8 mouse cellular contexts compared by ENCODE assay signal in the genomic region with DNA sequence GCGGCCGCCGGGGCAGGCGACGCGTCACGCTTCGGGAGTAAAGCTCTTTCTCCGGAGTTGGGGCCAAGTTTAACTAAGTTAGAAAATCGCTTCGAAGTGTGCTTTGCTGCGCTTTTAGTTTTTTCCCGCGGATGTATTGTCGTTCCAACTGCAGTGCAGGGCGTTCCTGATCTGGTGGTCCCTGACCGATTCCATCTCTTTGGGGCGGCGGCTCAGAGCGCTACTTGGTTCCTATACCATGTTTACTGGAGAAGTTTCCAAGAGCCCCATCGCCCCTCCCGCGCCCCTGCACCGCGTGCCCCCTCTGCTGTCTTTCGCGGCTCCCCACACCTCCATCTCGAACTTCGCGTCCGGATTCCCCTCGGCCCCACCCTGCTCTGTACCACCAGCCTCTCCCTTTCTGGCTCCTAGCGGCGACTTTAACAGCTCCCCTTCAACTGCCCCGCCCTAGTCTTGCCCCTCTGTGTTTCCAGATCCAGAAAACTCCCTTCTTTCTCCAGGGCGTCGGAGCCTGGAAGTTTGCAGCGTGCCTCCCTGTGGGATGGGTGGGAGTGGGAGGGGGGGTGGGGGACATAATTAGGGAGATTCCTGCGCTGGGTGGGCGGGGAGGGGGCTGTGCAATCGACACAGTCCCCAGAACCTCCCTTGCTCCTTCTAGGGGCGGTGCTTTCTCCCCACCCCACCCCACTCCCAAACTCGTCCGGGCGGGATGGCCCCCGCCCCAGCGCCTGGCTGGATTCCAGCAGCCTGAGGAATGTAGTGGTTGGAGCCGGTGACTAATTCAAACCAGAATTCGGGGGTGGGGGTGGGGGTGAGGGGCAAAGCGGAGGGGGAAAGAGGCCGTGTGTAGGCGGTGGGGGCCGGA. TPM values are rescaled to one million over a fixed set of nuclear protein-coding genes. Genes with fewer than 3 reads are reported as not detected.
DNase-seq lines count a peak whose midpoint lies in the region; ATAC-seq and TF ChIP-seq lines count a peak whose summit lies in the region.

No protein-coding gene starts in this region.

- H3ac ChIP-seq in myocyte (ENCODE audit: control insufficient read depth, insufficient read length) = peak overlapping the region; percentile 71

- TF ChIP-seq POLR2A in CH12.LX (IDR thresholded peaks at IDR 0.05; ENCODE audit: low read depth, low read length) = no peak
- TF ChIP-seq POLR2A in liver, adult 2 months (IDR thresholded peaks at IDR 0.05; ENCODE audit: extremely low read depth, insufficient read depth, low read length) = no peak
- peak; percentile 48 for TF ChIP-seq POLR2A in myocyte (IDR thresholded peaks at IDR 0.05; ENCODE audit: insufficient read length, low read depth)

- H3K27ac ChIP-seq in CH12.LX (ENCODE audit: insufficient read depth, low read depth) = peak overlapping the region; percentile 50; the same call in 1 of the 2 replicates
- peak overlapping the region; percentile 48 for H3K27ac ChIP-seq in hindbrain, embryonic 13.5 days
- peak overlapping the region; percentile 40 for H3K27ac ChIP-seq in liver, adult 2 months (replicated peaks; ENCODE audit: insufficient read depth, low read depth, low read length)

- H3K4me1 ChIP-seq in CH12.LX (ENCODE audit: control insufficient read depth in 1 of 2, insufficient read depth in 2 of 2) = peaks cover 31 to 76% of the 10 kb centered on the region in 2 experiments
- peaks cover 49% of the 10 kb centered on the region for H3K4me1 ChIP-seq in hindbrain, embryonic 13.5 days (replicated peaks)
- peaks cover 3% of the 10 kb centered on the region; the same call in 1 of the 2 replicates for H3K4me1 ChIP-seq in liver, adult 2 months (ENCODE audit: control insufficient read depth, insufficient read depth, low read length)

- under 1% methylated on average over 53 of the region's 53 CpGs for WGBS in hindbrain, embryonic 13.5 days
- 5% methylated on average over 53 of the region's 53 CpGs for WGBS in liver, adult 2 months

- no peak for TF ChIP-seq EP300 in CH12.LX (IDR thresholded peaks at IDR 0.05; ENCODE audit: low read length)

- H3K9me3 ChIP-seq in CH12.LX (replicated peaks; ENCODE audit: low read length) = no peaks in the 10 kb centered on the region
- no peaks in the 10 kb centered on the region for H3K9me3 ChIP-seq in hindbrain, embryonic 13.5 days

- H3K79me2 ChIP-seq in CH12.LX (replicated peaks; ENCODE audit: control insufficient read depth, extremely low read depth, insufficient read depth, poor library complexity, severe bottlenecking) (peaks cover 25% of the 10 kb centered on the region), myocyte (ENCODE audit: control insufficient read depth, insufficient read depth) (peaks cover 60% of the 10 kb centered on the region)
- no peaks in the 10 kb centered on the region; the same call in 1 of the 2 replicates for H3K79me2 ChIP-seq in liver, adult 2 months (ENCODE audit: control insufficient read depth, insufficient read depth, low read length)

- H3K4me3 ChIP-seq in CH12.LX (replicated peaks in 1 of 3; ENCODE audit: low read depth in 2 of 3, low read length in 2 of 3, poor library complexity in 1 of 3) (peak overlapping the region; percentile 52 to 95 (median 73)), myocyte (peak overlapping the region; percentile 92)
- peak overlapping the region; percentile 49 for H3K4me3 ChIP-seq in hindbrain, embryonic 13.5 days
- peak overlapping the region; percentile 84 for H3K4me3 ChIP-seq in liver, adult 2 months (ENCODE audit: insufficient read depth, low read depth, low read length)

- H3K36me3 ChIP-seq in CH12.LX (replicated peaks in 1 of 2; ENCODE audit: control insufficient read depth in 1 of 2, insufficient read depth in 1 of 2, low read length in 1 of 2) = no peaks in the 10 kb centered on the region
- H3K36me3 ChIP-seq in hindbrain, embryonic 13.5 days = no peaks in the 10 kb centered on the region
- no peaks in the 10 kb centered on the region for H3K36me3 ChIP-seq in liver, adult 2 months (ENCODE audit: control insufficient read depth, insufficient read depth, low read length)
- no peaks in the 10 kb centered on the region for H3K36me3 ChIP-seq in myocyte (ENCODE audit: control insufficient read depth, insufficient read depth)

- H3K9ac ChIP-seq in CH12.LX (ENCODE audit: insufficient read depth, low read depth) = peak overlapping the region; percentile 83
- H3K9ac ChIP-seq in hindbrain, embryonic 13.5 days = peak overlapping the region; percentile 66
- H3K9ac ChIP-seq in liver, adult 2 months (ENCODE audit: low read depth, low read length) = peak overlapping the region; percentile 88

- DNase-seq in CH12.LX (ENCODE audit: extremely low read depth) = no peak
- DNase-seq in adrenal gland, adult 8-10 months = peak; percentile 80
- peak; percentile 89 for DNase-seq in forelimb bud, embryonic 11.5 days (ENCODE audit: low read depth, low spot score)
- DNase-seq in liver, adult 2 months (ENCODE audit: extremely low read depth, low read depth, low spot score) = no peak
- DNase-seq in thymus, postnatal 36 days = peak; percentile 44 to 55
- DNase-seq in frontal cortex, postnatal 25 days (ENCODE audit: low spot score in 2 of 2) = no peak

- TF ChIP-seq RAD21 in CH12.LX (IDR thresholded peaks at IDR 0.05; ENCODE audit: low read depth, low read length) = no peak

- H3K27me3 ChIP-seq in CH12.LX (replicated peaks) = peaks cover 14% of the 10 kb centered on the region
- H3K27me3 ChIP-seq in hindbrain, embryonic 13.5 days = peaks cover 52% of the 10 kb centered on the region
- no peaks in the 10 kb centered on the region for H3K27me3 ChIP-seq in liver, adult 2 months (ENCODE audit: control insufficient read depth, insufficient read depth, low read length)
- no peaks in the 10 kb centered on the region for H3K27me3 ChIP-seq in myocyte (ENCODE audit: control insufficient read depth, insufficient read depth, insufficient read length)

- dilution Hi-C loops in CH12.LX (cut with MboI; ENCODE audit: extremely low pct_ligation_motif_present, extremely low pct_unique_long_range_greater_than_20kb, low sequenced_read_pairs) = no loop called here

- peak in 1 of 2 experiments; percentile 31; a peak in 1 of 4 replicates for TF ChIP-seq CTCF in CH12.LX (conservative IDR thresholded peaks at IDR 0.05 in 1 of 2, IDR thresholded peaks at IDR 0.05 in 1 of 2; ENCODE audit: low read depth in 2 of 2, low read length in 2 of 2)
- no peak for TF ChIP-seq CTCF in liver, adult 2 months (IDR thresholded peaks at IDR 0.05; ENCODE audit: low read depth, low read length)

- H3K4me2 ChIP-seq in CH12.LX (ENCODE audit: insufficient read depth, low read depth, poor library complexity, severe bottlenecking) (peak overlapping the region; percentile 45), myocyte (ENCODE audit: low read depth) (no peak overlapping the region)
- H3K4me2 ChIP-seq in hindbrain, embryonic 13.5 days = peak overlapping the region; percentile 70

- peak; percentile 62 for ATAC-seq in hindbrain, embryonic 13.5 days (ENCODE audit: low FRiP score)

- in situ Hi-C loops in CH12.LX (cut with MboI; ENCODE audit: low pct_ligation_motif_present, low pct_unique_long_range_greater_than_20kb, low sequenced_read_pairs) = loop anchor here (5.0 to 10.0 kb wide), 2 partner anchors 65 to 88 kb away; no protein-coding TSS in a partner anchor

TF ChIP-seq in CH12.LX, 34 proteins besides CTCF, POLR2A, EP300 and RAD21 (continues in another document):
- no peak for TF ChIP-seq USF2 (conservative IDR thresholded peaks at IDR 0.05; ENCODE audit: low read depth, low read length)
- TF ChIP-seq MYC (IDR thresholded peaks at IDR 0.05; ENCODE audit: low read depth, low read length) = no peak
- no peak for TF ChIP-seq NRF1 (IDR thresholded peaks at IDR 0.05; ENCODE audit: low read depth, low read length)

TF ChIP-seq in myocyte, 11 proteins besides CTCF, POLR2A, EP300 and RAD21 (continues in another document):
- TF ChIP-seq E2F4 (IDR thresholded peaks at IDR 0.05; ENCODE audit: insufficient read depth) (no peak), MYOD1 (IDR thresholded peaks at IDR 0.05; ENCODE audit: control insufficient read depth in 1 of 3, insufficient read length in 2 of 3, low read depth in 2 of 3) (no peak), TCF12 (IDR thresholded peaks at IDR 0.05; ENCODE audit: insufficient read depth, poor library complexity, severe bottlenecking) (no peak)

RNA-seq across cellular contexts. Expression of gene Ahnak, which starts 0.7 kb away (rescaled TPM):
- total RNA-seq in CH12.LX (2012; rRNA removed) (15.3 and 21.7 TPM in 2 replicates), CH12.LX (2014; rRNA removed) (1.5 and 1.7 TPM in 2 replicates)
- polyA plus RNA-seq in CH12.LX (2012; ENCODE audit: insufficient read length, low read depth) (1.8 and 2.0 TPM in 2 replicates), myocyte (2012; fragmentation: generic; extraction: Trizol) (93.3 TPM)
- total RNA-seq in adrenal gland, adult 8-10 months (2022) = 100 to 1,000 TPM; 122 to 227 (median 158) TPM
- polyA plus RNA-seq in hindbrain, embryonic 13.5 days (2015; fragmentation: Nextera tagmentation; extraction: Ambion mirVana) = 5.7 and 6.4 TPM in 2 replicates
- total RNA-seq in liver, adult 2 months (2014; rRNA removed) = 10.3 and 10.9 TPM in 2 replicates
- polyA plus RNA-seq in liver, adult 2 months (2012; rRNA removed) = 0.90 and 1.2 TPM in 2 replicates

RNA-seq across cellular contexts. Expression of gene Eef1g, which starts 23.0 kb away (rescaled TPM):
- total RNA-seq in CH12.LX (2012; rRNA removed) (1,294 and 1,368 TPM in 2 replicates), CH12.LX (2014; rRNA removed) (1,172 and 1,266 TPM in 2 replicates)
- polyA plus RNA-seq in CH12.LX (2012; ENCODE audit: insufficient read length, low read depth) (1,511 and 1,695 TPM in 2 replicates), myocyte (2012; fragmentation: generic; extraction: Trizol) (896 TPM)
- 100 to 1,000 TPM; 306 to 355 (median 328) TPM for total RNA-seq in adrenal gland, adult 8-10 months (2022)
- polyA plus RNA-seq in hindbrain, embryonic 13.5 days (2015; fragmentation: Nextera tagmentation; extraction: Ambion mirVana) = 344 and 348 TPM in 2 replicates
- total RNA-seq in liver, adult 2 months (2014; rRNA removed) = 101 and 117 TPM in 2 replicates
- 99.1 and 107 TPM in 2 replicates for polyA plus RNA-seq in liver, adult 2 months (2012; rRNA removed)

RNA-seq across cellular contexts. Expression of gene Tut1, which starts 36.2 kb away (rescaled TPM):
- total RNA-seq in CH12.LX (2012; rRNA removed) (47.7 and 49.1 TPM in 2 replicates), CH12.LX (2014; rRNA removed) (40.4 and 41.8 TPM in 2 replicates)
- polyA plus RNA-seq in CH12.LX (2012; ENCODE audit: insufficient read length, low read depth) (52.9 and 54.9 TPM in 2 replicates), myocyte (2012; fragmentation: generic; extraction: Trizol) (24.9 TPM)
- total RNA-seq in adrenal gland, adult 8-10 months (2022) = 10 to 100 TPM; 22.9 to 31.9 (median 26.8) TPM
- 29.4 and 31.1 TPM in 2 replicates for polyA plus RNA-seq in hindbrain, embryonic 13.5 days (2015; fragmentation: Nextera tagmentation; extraction: Ambion mirVana)
- total RNA-seq in liver, adult 2 months (2014; rRNA removed) = 6.0 and 6.2 TPM in 2 replicates
- 9.6 and 14.6 TPM in 2 replicates for polyA plus RNA-seq in liver, adult 2 months (2012; rRNA removed)

RNA-seq across cellular contexts. Expression of gene Mta2, which starts 48.1 kb away (rescaled TPM):
- total RNA-seq in CH12.LX (2012; rRNA removed) (131 and 158 TPM in 2 replicates), CH12.LX (2014; rRNA removed) (115 and 117 TPM in 2 replicates)
- polyA plus RNA-seq in CH12.LX (2012; ENCODE audit: insufficient read length, low read depth) (149 and 162 TPM in 2 replicates), myocyte (2012; fragmentation: generic; extraction: Trizol) (81.5 TPM)
- total RNA-seq in adrenal gland, adult 8-10 months (2022) = 100 to 1,000 TPM in 2 of 4 experiments, 10 to 100 TPM in 2; 83.4 to 133 (median 102) TPM
- 133 and 137 TPM in 2 replicates for polyA plus RNA-seq in hindbrain, embryonic 13.5 days (2015; fragmentation: Nextera tagmentation; extraction: Ambion mirVana)
- 25.6 and 27.1 TPM in 2 replicates for total RNA-seq in liver, adult 2 months (2014; rRNA removed)
- polyA plus RNA-seq in liver, adult 2 months (2012; rRNA removed) = 11.2 and 12.1 TPM in 2 replicates

Comparison
In these comparisons a context has a peak if more than half of its experiments do, and no peak if none do; other contexts are left out.
1. DNase-seq: peak in adrenal gland, adult 8-10 months (single experiment), forelimb bud, embryonic 11.5 days (single experiment) and thymus, postnatal 36 days (2 of 2); none in CH12.LX (single experiment), liver, adult 2 months (single experiment) and frontal cortex, postnatal 25 days (0 of 2).
2. RNA of gene Ahnak, which starts 0.7 kb away (polyA plus RNA-seq): 93.3 TPM in myocyte (single experiment); 5.7 to 6.4 TPM in hindbrain, embryonic 13.5 days, 1.8 to 2.0 TPM in CH12.LX and 0.90 to 1.2 TPM in liver, adult 2 months; every median in the first group is over 10 times any median in the second.
3. Peak in every context shown above with its lines, with median percentiles within 50 percentile points of each other: H3K27ac ChIP-seq, H3K4me3 ChIP-seq and H3K9ac ChIP-seq.